Mouse (Mus musculus) small intestine, adult 2 months (tissue): Measurements from ENCODE around the gene Olfr620.

Experiments used
- CTCF ChIP-seq: fragments of 200-500 bp; IDR thresholded peaks from 2 replicates; pipeline ENCODE4 v1.5.1; 2012; ENCODE audit warnings: low read depth, mild to moderate bottlenecking, control low read depth, inconsistent platforms, low read length, moderate library complexity, mixed read lengths; ENCODE audit not compliant: insufficient replicate concordance, insufficient read length; ENCODE audit errors: extremely low read depth
- POLR2A ChIP-seq: fragments of 200-500 bp; IDR thresholded peaks from 2 replicates; pipeline ENCODE4 v1.6.1; 2012; ENCODE audit warnings: low read depth, mild to moderate bottlenecking, control low read depth, inconsistent platforms, low read length, moderate library complexity

GRCm38 (mm10) chr7:103600275-103600674 lies 12.1 kb downstream of the Olfr620 start, which contains the start of gene Olfr619:
- TF ChIP-seq POLR2A (no peak), CTCF (no peak)
